Mouse (Mus musculus) left cerebral cortex, postnatal 14 days (tissue): ENCODE data around the gene Sp9. TPM values are rescaled to one million over a fixed set of nuclear protein-coding genes. Genes with fewer than 3 reads are reported as not detected.

Source experiments
- DNase-seq, 2 experiments: peaks; one replicate each; pipeline ENCODE4 v3.0.0; 2021 to 2022; ENCODE audit warnings: low spot score in 2 of 2, mixed read lengths in 1 of 2
- intact Hi-C: fragments of 180-260 bp; cut with DNase I; formaldehyde crosslinking; loops from one replicate; pipeline ENCODE4 v1.15.1; 2025
- total RNA-seq, 2 experiments: library from RNA; stranded (reverse); gene quantifications; 2 replicates each; pipeline ENCODE4 v1.2.3; 2021

The Sp9 gene
- total RNA-seq, 2 experiments from 2014 or later = 3.4 to 3.8 TPM

DNA sequence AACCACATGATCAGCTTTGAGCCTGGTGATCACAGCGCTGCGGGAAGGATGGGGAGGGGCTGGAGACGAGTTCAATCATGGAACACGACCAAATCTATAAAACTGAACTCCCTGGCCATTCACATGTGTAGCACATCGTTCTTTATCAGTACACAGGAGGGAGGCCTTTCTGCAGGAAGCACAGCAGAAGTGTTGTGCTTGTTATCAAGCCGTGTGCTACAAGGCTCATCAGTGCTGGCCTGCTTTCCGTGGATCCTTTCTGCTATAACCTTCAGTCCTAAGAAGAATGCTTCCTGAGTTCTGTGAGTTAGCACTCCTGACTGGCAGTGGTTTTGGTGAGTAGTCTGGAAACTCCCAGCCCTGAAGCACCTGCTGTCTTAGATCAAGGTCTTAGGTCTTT is 23.3 kb downstream of the Sp9 start:
- no peak for DNase-seq
- intact Hi-C loops = no loop called here

DNA sequence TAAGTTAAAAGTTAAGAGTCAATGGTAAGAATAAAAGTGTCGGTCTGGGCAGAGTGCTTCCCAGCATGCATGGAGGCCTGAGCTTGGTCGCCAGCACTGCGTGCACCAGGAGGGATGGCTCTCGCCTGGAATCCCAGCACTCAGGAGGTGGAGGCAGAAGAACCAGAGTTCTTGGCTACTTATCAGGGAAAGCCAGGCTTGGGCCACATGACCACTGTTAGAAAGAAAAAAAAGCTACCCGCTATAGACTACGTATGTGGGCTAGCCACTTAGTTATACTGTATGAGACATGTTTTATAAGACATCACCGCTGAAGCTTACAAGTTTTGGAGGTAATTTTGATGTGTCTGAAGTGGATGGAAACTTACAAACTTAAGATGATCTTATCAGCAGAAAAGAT is 26.4 kb downstream of the Sp9 start:
- DNase-seq = no peak
- intact Hi-C loops = no loop called here

DNA sequence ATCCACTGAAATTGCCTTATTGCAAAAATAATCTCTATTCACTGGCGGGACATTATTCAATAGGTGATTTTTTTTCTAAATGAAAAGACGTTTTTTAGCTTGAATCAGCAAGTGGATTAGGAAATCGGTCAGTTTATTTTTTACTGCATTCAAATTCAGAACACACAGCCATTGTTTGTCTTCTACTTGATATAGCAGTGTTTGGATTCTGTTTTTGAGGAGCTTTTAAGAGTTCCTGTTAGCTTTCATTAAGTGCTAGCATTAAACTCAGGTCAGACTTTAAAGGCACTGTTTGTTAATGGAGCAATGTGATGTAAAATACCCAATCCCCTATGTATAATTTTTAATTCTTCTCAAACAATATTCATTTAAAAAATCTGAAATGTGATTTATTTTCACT is 27.1 kb downstream of the Sp9 start:
- no peak for DNase-seq
- intact Hi-C loops = no loop called here

GRCm38 (mm10) chr2:73301979-73302378 is 30.3 kb downstream of the Sp9 start:
- no peak for DNase-seq
- intact Hi-C loops = no loop called here

DNA sequence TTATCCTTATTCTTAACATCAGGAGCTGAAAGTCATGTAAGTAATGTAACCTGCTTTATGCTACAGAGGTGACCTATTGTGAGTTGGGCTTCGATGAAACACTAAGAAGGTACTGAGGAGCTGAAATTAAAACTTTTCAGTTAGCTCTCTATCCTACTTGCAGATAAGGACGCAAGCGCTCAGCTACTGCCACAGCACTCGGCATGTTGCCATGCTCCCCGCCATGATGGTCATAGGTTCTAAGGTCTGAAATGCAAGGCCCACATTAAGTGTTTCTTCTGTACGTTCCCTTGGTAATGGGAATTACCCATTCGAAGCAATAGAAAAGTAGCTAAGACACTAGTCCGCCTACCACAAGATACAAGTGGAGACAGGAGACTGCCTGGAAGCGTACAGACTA is 31.0 kb downstream of the Sp9 start:
- intact Hi-C loops = no loop called here
- no peak for DNase-seq

DNA sequence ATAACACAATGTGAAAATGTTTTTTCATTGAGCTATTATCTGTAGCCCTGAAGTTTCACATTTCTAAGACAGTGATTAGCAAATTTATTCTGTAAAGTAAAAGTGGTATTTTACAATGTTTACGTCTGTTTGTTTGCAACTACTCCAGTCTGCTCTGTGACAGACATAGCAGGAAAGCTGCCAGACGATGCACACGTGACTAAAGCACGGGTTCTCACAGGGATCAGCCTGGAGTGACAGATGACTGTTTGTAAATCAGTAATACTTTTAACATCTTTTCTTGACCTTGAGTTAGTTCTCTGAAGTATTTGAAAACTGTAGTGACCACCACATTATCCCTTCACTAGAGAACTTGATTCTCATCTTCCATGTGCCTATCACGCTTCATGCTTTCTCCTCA is 32.8 kb downstream of the Sp9 start:
- no peak for DNase-seq
- intact Hi-C loops = no loop called here

DNA sequence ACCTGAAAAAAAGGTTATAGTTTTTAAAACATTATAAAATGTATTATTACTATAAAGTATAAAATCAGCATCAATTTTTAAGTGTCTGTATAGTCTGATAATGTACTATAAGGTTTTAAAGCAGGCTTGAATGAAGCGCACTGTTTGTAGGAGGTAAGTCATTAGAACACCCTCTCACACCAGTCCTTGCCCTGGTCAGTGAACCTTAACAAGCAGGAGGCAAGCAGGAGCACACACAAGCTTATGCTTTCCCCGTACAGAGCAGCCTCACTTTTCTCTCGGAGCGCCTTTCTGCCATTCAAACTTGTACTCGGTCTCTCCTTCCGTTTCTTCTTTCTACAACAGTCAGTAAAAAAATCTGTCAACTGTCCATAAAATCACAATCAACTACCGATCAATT is 34.3 kb downstream of the Sp9 start:
- no peak for DNase-seq
- intact Hi-C loops = no loop called here

GRCm38 (mm10) chr2:73312152-73313116 is 40.7 kb downstream of the Sp9 start, which contains the start of the genes Scrn3 and Cir1:
Scrn3 (plus strand) TSS chr2:73312601.
Cir1 (minus strand) TSS chr2:73312701.
- DNase-seq = peak; percentile 95 to 96
- intact Hi-C loops = loop anchor here (5.0 kb wide), 1 partner anchor 75 kb away; the partner anchor contains the start of gene Gpr155

DNA sequence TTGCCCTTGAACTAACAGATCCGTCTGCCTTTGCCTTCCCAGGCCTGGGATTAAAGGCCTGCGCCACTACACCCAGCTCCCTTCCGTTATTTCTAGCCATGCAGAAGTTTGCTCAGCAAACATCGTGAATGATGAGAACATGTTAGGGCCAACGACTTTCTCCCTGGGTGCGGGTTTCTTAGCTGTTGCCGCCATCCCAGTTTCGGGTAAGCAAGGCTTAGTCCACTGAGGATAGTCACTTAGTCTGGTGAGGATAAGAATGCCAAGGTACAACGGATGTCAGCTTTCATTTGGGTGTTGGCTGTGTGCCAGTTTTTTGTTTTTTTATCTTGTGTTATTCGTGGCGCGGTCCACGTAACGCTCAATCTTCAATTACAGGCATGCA is 41.4 kb downstream of the Sp9 start:
- intact Hi-C loops = loop anchor here (5.0 kb wide), 1 partner anchor 74 kb away; the partner anchor contains the start of gene Gpr155
- DNase-seq = peak in 1 of 2 experiments; percentile 17

DNA sequence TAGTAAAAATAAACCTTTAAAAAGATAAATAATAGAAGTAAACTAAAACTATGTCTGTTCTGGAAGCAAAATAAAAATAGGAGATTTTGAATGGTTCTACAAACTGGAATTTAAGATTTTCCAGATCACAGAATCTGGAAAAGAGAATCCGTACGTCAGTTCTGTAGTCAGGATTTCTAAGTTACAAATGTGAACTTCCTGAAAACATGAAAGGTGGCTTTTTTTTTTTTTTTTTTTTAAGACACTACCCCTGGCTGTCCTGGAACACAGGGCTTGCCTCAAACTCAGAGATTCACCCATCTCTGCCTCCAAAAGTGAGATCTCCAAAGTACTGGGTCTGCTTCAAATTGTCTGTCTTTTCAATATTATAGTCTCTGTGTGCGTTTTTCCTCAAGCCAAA is 42.6 kb downstream of the Sp9 start:
- DNase-seq = no peak
- intact Hi-C loops = loop anchor here (5.0 kb wide), 1 partner anchor 73 kb away; the partner anchor contains the start of gene Gpr155

GRCm38 (mm10) chr2:73317426-73317825 is 45.7 kb downstream of the Sp9 start:
- intact Hi-C loops = no loop called here
- no peak for DNase-seq

- intact Hi-C loops = no loop called here
- DNase-seq = no peak
Measured at GRCm38 (mm10) chr2:73319218-73319617, 47.5 kb downstream of the Sp9 start.

DNA sequence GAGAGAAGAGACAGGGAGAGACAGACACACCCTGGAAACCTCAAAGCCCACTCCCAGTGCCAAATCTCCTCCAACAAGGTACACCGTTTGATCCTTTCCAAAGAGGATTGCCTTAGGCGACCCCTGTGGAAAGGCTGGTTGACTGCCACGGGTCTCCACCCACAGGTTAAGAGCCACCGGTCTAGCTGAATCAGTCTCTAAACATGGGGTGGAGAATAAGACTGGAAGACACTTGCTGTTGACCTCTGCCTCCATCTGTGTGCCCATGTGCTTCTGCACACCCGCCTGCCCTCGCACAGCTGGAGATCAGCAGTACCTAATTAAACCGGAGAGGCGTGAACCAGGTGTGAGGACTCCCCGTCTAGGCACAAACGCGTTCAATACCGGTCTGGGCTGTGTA is 51.3 kb downstream of the Sp9 start:
- intact Hi-C loops = no loop called here
- DNase-seq = no peak

DNA sequence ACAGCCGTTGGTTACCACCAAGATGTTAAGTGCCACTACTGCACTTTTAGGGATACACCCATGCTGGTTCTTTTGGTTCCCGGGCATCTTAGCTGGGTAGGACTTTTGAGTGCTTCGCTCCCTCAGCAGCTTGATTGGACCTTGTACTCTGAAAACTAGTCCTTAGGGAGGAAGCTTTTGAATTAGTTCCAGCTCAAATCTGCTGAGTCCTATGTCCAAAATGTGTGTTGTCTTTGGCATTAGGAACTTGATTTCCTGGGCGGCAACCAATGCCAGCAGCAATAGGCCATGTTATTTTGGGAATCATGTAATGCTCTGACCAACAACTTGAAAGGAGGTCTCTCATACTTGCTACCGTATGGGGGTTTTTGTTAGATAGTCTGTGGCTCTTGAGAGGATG is 54.1 kb downstream of the Sp9 start:
- intact Hi-C loops = no loop called here

More for the DNA sequence above, 54.1 kb downstream of the Sp9 start:
- no peak for DNase-seq

Other genes starting within 250 kb of the Sp9 start
- gene Ola1, start 53.0 kb upstream of the Sp9 start, total RNA-seq = 100 to 1,000 TPM; 113 to 120 TPM
- gene Scrn3, start 40.7 kb downstream of the Sp9 start, total RNA-seq = 10 to 100 TPM; 13.6 to 14.4 TPM
- gene Cir1, start 40.8 kb downstream of the Sp9 start, total RNA-seq = 10 to 100 TPM; 23.0 to 23.6 TPM
- 10 to 100 TPM; 31.3 to 37.2 TPM for gene Gpr155, start 114.6 kb downstream of the Sp9 start, total RNA-seq